Mouse (Mus musculus): Measurements from ENCODE around the gene Usp54.

Usp54 gene

DNA sequence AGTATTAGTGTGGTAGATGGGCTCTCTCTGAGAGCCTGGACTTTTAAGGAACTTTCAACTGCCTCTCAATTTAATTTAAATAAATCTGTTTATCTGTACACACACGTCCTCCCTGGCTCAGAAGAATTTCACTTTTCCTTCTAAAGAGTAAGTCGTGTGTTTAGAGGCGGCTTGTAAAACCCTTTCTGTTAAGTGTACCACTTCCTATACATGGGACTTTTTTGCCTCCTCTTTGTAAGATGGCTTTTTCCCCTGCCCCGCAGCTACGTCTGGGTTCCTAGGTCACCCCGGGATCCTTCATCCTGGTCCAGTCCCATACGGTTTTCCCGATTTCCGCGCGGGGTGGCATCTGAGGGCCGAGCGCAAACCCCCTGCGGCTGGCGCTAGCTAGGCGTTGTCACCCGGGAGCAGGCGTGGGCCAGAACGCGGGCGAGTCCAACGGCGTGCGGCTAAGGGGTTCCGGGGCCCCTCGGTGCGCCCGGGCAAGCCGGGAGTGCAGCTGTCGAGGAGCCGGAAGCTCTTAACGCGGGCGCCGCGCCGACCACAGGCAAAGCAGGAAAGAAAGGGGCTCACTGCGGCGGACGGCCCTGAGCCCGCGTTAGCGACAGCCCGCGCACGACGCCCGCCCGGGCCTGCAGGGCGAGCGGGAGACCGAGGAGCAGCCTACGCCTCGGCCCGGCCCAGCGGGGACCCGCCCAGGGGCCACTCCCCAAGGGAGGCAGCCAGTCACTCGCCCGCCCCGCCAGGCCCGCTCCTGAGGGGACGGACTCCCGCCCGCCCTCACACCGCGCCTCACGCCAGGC is 95.1 kb downstream of the Usp54 start:
- Histone ChIP-seq H3K4me1 (replicated peaks; ENCODE audit: low read depth, low read length) (peaks cover 13% of the 10 kb centered on the region), H3K36me3 (ENCODE audit: insufficient read depth, low read length) (peaks cover 27% of the 10 kb centered on the region), H3K4me3 (replicated peaks; ENCODE audit: low read length) (peak overlapping the region; percentile 94), H3K9me3 (ENCODE audit: low read length) (no peaks in the 10 kb centered on the region), H3K27me3 (ENCODE audit: insufficient read depth, low read length) (no peaks in the 10 kb centered on the region)
- TF ChIP-seq NANOG (IDR thresholded peaks at IDR 0.05; ENCODE audit: borderline replicate concordance, low read length) (no peak), CTCF (conservative IDR thresholded peaks at IDR 0.05; ENCODE audit: low read length) (no peak), POU5F1 (IDR thresholded peaks at IDR 0.05; ENCODE audit: borderline replicate concordance, low read length) (no peak)

DNA sequence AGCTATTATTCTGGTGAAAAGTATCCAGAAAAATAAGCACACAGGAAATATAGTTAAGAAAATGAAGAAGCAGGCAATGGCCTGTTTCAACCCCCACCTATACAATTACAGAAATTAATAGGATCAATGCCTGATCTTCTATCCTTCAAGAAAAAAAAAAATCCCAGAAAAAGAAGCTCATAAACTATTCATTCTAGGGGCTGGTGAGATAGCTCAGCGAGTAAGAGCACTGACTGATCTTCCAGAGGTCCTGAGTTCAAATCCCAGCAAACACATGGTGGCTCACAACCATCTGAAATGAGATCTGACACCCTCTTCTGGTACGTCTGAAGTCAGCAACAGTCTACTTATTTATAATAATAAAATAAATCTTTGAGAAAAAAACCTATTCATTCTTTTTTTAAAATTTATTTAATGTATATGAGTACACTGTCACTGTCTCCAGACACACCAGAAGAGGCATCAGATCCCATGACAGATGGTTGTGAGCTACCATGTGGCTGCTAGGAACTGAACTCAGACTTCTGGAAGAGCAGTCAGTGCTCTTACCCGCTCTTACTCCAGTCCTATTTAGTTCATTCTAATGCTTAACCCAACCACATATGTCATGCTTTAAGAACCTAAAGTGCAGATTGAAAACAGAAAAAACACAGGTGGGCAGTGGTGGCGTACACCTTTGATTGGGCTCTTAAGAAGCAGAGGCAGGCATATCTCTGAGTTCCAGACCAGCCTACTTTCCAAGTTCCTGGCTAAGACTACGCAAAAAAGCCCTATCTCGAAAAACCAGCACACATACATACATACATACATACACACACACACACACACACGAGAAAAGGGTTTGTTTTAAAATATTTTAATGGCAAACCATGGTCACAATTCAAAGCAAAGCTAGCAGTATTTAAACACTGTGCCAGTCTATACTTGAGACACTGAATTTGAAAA is 96.1 kb downstream of the Usp54 start:
- Histone ChIP-seq H3K4me1 (replicated peaks; ENCODE audit: low read depth, low read length) (peaks cover 13% of the 10 kb centered on the region), H3K4me3 (replicated peaks; ENCODE audit: low read length) (peak overlapping the region; percentile 94), H3K9me3 (ENCODE audit: low read length) (no peaks in the 10 kb centered on the region), H3K27me3 (ENCODE audit: insufficient read depth, low read length) (no peaks in the 10 kb centered on the region), H3K36me3 (ENCODE audit: insufficient read depth, low read length) (peaks cover 18% of the 10 kb centered on the region)
- TF ChIP-seq NANOG (IDR thresholded peaks at IDR 0.05; ENCODE audit: borderline replicate concordance, low read length) (no peak), CTCF (conservative IDR thresholded peaks at IDR 0.05; ENCODE audit: low read length) (no peak), POU5F1 (IDR thresholded peaks at IDR 0.05; ENCODE audit: borderline replicate concordance, low read length) (no peak)

DNA sequence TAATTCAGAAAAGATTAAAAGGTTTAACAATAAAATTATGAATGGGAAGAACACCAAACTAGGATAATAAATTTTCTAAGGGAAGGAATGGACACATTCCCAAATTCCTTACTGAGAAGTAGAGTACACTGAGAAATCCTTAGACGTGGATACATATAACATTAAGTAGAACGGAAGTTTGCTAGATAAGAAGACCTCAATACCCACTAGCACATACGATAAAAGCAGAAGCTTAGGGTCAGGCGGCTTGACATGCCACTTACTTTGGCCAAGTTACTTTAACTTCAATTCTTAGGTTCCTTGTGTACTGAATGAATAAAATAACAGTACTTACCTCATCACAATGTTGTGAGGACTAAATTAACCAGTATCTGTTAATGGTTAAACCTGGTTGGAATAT is 111.2 kb downstream of the Usp54 start:
- H3K4me1 ChIP-seq (replicated peaks; ENCODE audit: low read depth, low read length) = no peaks in the 10 kb centered on the region
- H3K36me3 ChIP-seq (ENCODE audit: insufficient read depth, low read length) = no peaks in the 10 kb centered on the region
- TF ChIP-seq POU5F1 (IDR thresholded peaks at IDR 0.05; ENCODE audit: borderline replicate concordance, low read length) (no peak), NANOG (IDR thresholded peaks at IDR 0.05; ENCODE audit: borderline replicate concordance, low read length) (no peak), CTCF (conservative IDR thresholded peaks at IDR 0.05; ENCODE audit: low read length) (no peak)
- no peak overlapping the region for H3K4me3 ChIP-seq (replicated peaks; ENCODE audit: low read length)
- H3K9me3 ChIP-seq (ENCODE audit: low read length) = no peaks in the 10 kb centered on the region
- H3K27me3 ChIP-seq (ENCODE audit: insufficient read depth, low read length) = no peaks in the 10 kb centered on the region

DNA sequence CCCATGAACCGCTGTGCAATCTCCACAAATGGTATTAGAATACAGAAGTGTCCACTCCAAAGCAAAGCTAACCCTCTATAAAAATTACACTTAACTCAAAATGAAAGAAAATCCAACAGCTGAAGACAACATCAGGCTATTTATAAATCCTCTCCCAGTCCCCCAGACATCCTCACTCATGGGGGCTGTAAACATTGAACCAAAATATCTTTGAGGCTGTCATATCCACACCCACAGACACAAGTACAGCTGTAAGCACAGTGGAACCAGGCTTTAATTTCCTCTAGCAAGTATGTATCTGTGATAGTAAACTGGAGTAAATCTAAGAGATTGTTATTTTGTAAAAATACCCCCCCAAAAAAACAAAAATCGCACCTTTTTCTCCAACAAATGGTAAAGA is 120.7 kb downstream of the Usp54 start:
- Histone ChIP-seq H3K36me3 (ENCODE audit: insufficient read depth, low read length) (peaks cover 9% of the 10 kb centered on the region; the same call in 1 of the 2 replicates), H3K4me1 (replicated peaks; ENCODE audit: low read depth, low read length) (no peaks in the 10 kb centered on the region), H3K9me3 (ENCODE audit: low read length) (no peaks in the 10 kb centered on the region), H3K4me3 (replicated peaks; ENCODE audit: low read length) (no peak overlapping the region), H3K27me3 (ENCODE audit: insufficient read depth, low read length) (no peaks in the 10 kb centered on the region)
- TF ChIP-seq POU5F1 (IDR thresholded peaks at IDR 0.05; ENCODE audit: borderline replicate concordance, low read length) = no peak
- TF ChIP-seq CTCF (conservative IDR thresholded peaks at IDR 0.05; ENCODE audit: low read length) = no peak
- TF ChIP-seq NANOG (IDR thresholded peaks at IDR 0.05; ENCODE audit: borderline replicate concordance, low read length) = no peak

DNA sequence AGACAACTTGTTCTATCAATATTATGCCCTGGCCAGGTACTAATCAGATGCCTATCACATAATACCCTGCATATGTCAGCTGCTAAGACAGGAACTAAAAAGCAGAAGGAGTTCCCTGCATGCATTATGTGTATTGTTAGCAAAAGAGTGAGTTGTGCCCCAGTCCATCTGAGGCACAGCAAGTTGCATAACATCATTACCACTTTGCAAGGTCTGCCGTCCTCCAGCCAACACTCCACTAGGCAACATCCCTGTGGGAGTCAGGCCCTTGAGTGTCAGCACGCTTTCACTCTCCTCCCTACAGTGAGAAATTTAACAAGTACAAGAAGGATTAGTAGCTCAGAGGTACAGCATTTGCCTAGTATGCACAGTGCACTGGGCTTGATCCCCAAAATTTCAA is 132.4 kb downstream of the Usp54 start:
- Histone ChIP-seq H3K27me3 (ENCODE audit: insufficient read depth, low read length) (no peaks in the 10 kb centered on the region), H3K9me3 (ENCODE audit: low read length) (no peaks in the 10 kb centered on the region), H3K36me3 (ENCODE audit: insufficient read depth, low read length) (peaks cover 6% of the 10 kb centered on the region; the same call in 1 of the 2 replicates), H3K4me3 (replicated peaks; ENCODE audit: low read length) (no peak overlapping the region), H3K4me1 (replicated peaks; ENCODE audit: low read depth, low read length) (no peaks in the 10 kb centered on the region)
- TF ChIP-seq NANOG (IDR thresholded peaks at IDR 0.05; ENCODE audit: borderline replicate concordance, low read length) (no peak), POU5F1 (IDR thresholded peaks at IDR 0.05; ENCODE audit: borderline replicate concordance, low read length) (no peak), CTCF (conservative IDR thresholded peaks at IDR 0.05; ENCODE audit: low read length) (no peak)

DNA sequence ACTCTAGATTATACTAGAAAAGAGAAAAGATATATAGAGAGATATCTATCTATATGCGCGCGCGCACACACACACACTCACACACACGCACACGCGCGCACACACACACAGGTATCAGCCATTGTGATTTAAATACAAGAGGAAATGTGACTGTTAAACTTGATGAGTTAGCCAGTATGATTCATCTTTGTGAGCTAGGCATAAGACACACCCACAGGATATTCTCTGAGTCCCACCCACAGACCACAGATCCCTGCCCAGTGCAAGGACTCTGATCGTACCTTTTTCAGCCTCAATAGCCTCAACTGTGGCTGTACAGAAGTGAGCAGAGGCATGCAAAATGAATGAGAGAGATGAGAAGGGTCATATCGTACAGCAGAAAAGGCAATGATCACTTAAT is 137.9 kb downstream of the Usp54 start:
- TF ChIP-seq POU5F1 (IDR thresholded peaks at IDR 0.05; ENCODE audit: borderline replicate concordance, low read length) (no peak), CTCF (conservative IDR thresholded peaks at IDR 0.05; ENCODE audit: low read length) (no peak), NANOG (IDR thresholded peaks at IDR 0.05; ENCODE audit: borderline replicate concordance, low read length) (no peak)
- H3K4me1 ChIP-seq (replicated peaks; ENCODE audit: low read depth, low read length) = peaks cover 5% of the 10 kb centered on the region; the same call in 1 of the 2 replicates
- no peak overlapping the region for H3K4me3 ChIP-seq (replicated peaks; ENCODE audit: low read length)
- H3K9me3 ChIP-seq (ENCODE audit: low read length) = no peaks in the 10 kb centered on the region
- peaks cover 7% of the 10 kb centered on the region for H3K36me3 ChIP-seq (ENCODE audit: insufficient read depth, low read length)
- H3K27me3 ChIP-seq (ENCODE audit: insufficient read depth, low read length) = no peaks in the 10 kb centered on the region

DNA sequence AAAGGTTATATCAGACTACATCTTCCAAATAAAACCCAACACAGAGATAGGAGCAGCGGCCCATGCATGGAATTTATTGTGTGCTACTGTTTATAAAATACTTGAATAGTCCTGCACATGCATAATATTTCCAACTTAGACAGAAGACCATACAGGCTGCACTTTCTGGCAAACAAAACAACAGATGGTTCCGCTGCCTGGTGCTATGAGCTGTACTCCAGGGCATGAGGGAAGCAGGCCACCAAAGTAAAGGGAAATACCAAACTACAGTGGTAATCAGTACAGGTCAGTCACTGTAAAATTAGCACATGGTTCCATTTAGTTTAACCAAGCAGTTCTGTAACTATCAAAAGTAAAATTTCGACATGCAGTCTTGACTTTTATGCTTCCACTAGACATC is 140.9 kb downstream of the Usp54 start:
- Histone ChIP-seq H3K36me3 (ENCODE audit: insufficient read depth, low read length) (peaks cover 24% of the 10 kb centered on the region), H3K4me1 (replicated peaks; ENCODE audit: low read depth, low read length) (peaks cover 5% of the 10 kb centered on the region; the same call in 1 of the 2 replicates), H3K27me3 (ENCODE audit: insufficient read depth, low read length) (no peaks in the 10 kb centered on the region), H3K9me3 (ENCODE audit: low read length) (no peaks in the 10 kb centered on the region), H3K4me3 (replicated peaks; ENCODE audit: low read length) (no peak overlapping the region)
- TF ChIP-seq POU5F1 (IDR thresholded peaks at IDR 0.05; ENCODE audit: borderline replicate concordance, low read length) = no peak

Measured in E14TG2a.4 (cell line).